Mouse (Mus musculus): Measurements from ENCODE around the gene Wdr76. TPM values are rescaled to one million over a fixed set of nuclear protein-coding genes. Genes with fewer than 3 reads are reported as not detected.
A peak's percentile ranks its signal among the peaks of the same experiment; 100 is the strongest.
"Not testable (repeated sequence)": the region's sequence is repeated elsewhere in the genome, so short reads cannot be mapped to it uniquely, and the experiment has no call there.

The Wdr76 gene
- polyA plus RNA-seq, 1 experiment = 2.2 TPM

- Histone ChIP-seq H3K4me3 (ENCODE audit: insufficient read depth, low read depth, low read length) (peak overlapping the region; percentile 53), H3K4me1 (ENCODE audit: control insufficient read depth, insufficient read depth, insufficient read length, low read length) (peaks cover 5% of the 10 kb centered on the region), H3K27ac (replicated peaks; ENCODE audit: low read depth, low read length) (no peak overlapping the region)
These were observed 1.4 kb downstream of the Wdr76 start for GRCm38 (mm10) chr2:121507951-121508330.

GRCm38 (mm10) chr2:121509584-121509983 is 3.1 kb downstream of the Wdr76 start:
- Histone ChIP-seq H3K4me3 (ENCODE audit: insufficient read depth, low read depth, low read length) (peak overlapping the region; percentile 53), H3K4me1 (ENCODE audit: control insufficient read depth, insufficient read depth, insufficient read length, low read length) (peaks cover 5% of the 10 kb centered on the region), H3K27ac (replicated peaks; ENCODE audit: low read depth, low read length) (no peak overlapping the region)

- H3K4me3 ChIP-seq (ENCODE audit: insufficient read depth, low read depth, low read length) = no peak overlapping the region
- H3K27ac ChIP-seq (replicated peaks; ENCODE audit: low read depth, low read length) = no peak overlapping the region
- H3K4me1 ChIP-seq (ENCODE audit: control insufficient read depth, insufficient read depth, insufficient read length, low read length) = peaks cover 5% of the 10 kb centered on the region
These were observed 4.9 kb downstream of the Wdr76 start for GRCm38 (mm10) chr2:121511401-121511800.

- H3K27ac ChIP-seq (replicated peaks; ENCODE audit: low read depth, low read length); H3K4me3 ChIP-seq (ENCODE audit: insufficient read depth, low read depth, low read length); H3K4me1 ChIP-seq (ENCODE audit: control insufficient read depth, insufficient read depth, insufficient read length, low read length): not testable (repeated sequence)
These were observed 6.7 kb downstream of the Wdr76 start for GRCm38 (mm10) chr2:121512991-121513765.

- Histone ChIP-seq H3K4me3 (ENCODE audit: insufficient read depth, low read depth, low read length) (no peak overlapping the region), H3K4me1 (ENCODE audit: control insufficient read depth, insufficient read depth, insufficient read length, low read length) (no peaks in the 10 kb centered on the region; the same call in 1 of the 2 replicates), H3K27ac (replicated peaks; ENCODE audit: low read depth, low read length) (no peak overlapping the region)
These were observed 7.7 kb downstream of the Wdr76 start for GRCm38 (mm10) chr2:121514211-121514610.

- H3K4me3 ChIP-seq (ENCODE audit: insufficient read depth, low read depth, low read length) = no peak overlapping the region
- no peaks in the 10 kb centered on the region for H3K4me1 ChIP-seq (ENCODE audit: control insufficient read depth, insufficient read depth, insufficient read length, low read length)
- no peak overlapping the region for H3K27ac ChIP-seq (replicated peaks; ENCODE audit: low read depth, low read length)
These were observed 11.6 kb downstream of the Wdr76 start for GRCm38 (mm10) chr2:121518106-121518505.

- not testable (repeated sequence) for H3K4me3 ChIP-seq (ENCODE audit: insufficient read depth, low read depth, low read length); H3K27ac ChIP-seq (replicated peaks; ENCODE audit: low read depth, low read length); H3K4me1 ChIP-seq (ENCODE audit: control insufficient read depth, insufficient read depth, insufficient read length, low read length)
These were observed 12.2 kb downstream of the Wdr76 start for GRCm38 (mm10) chr2:121518711-121519110.

GRCm38 (mm10) chr2:121522006-121522405 is 15.5 kb downstream of the Wdr76 start:
- no peaks in the 10 kb centered on the region for H3K4me1 ChIP-seq (ENCODE audit: control insufficient read depth, insufficient read depth, insufficient read length, low read length)
- H3K4me3 ChIP-seq (ENCODE audit: insufficient read depth, low read depth, low read length) = no peak overlapping the region
- H3K27ac ChIP-seq (replicated peaks; ENCODE audit: low read depth, low read length) = no peak overlapping the region

- H3K4me3 ChIP-seq (ENCODE audit: insufficient read depth, low read depth, low read length); H3K4me1 ChIP-seq (ENCODE audit: control insufficient read depth, insufficient read depth, insufficient read length, low read length); H3K27ac ChIP-seq (replicated peaks; ENCODE audit: low read depth, low read length): not testable (repeated sequence)
These were observed 16.3 kb downstream of the Wdr76 start for GRCm38 (mm10) chr2:121522830-121523229.

- Histone ChIP-seq H3K4me3 (ENCODE audit: insufficient read depth, low read depth, low read length) (no peak overlapping the region), H3K27ac (replicated peaks; ENCODE audit: low read depth, low read length) (no peak overlapping the region), H3K4me1 (ENCODE audit: control insufficient read depth, insufficient read depth, insufficient read length, low read length) (no peaks in the 10 kb centered on the region)
These were observed 18.5 kb downstream of the Wdr76 start for GRCm38 (mm10) chr2:121525056-121525455.

GRCm38 (mm10) chr2:121544829-121545228 is 38.3 kb downstream of the Wdr76 start:
- Histone ChIP-seq H3K27ac (replicated peaks; ENCODE audit: low read depth, low read length) (no peak overlapping the region), H3K4me3 (ENCODE audit: insufficient read depth, low read depth, low read length) (no peak overlapping the region), H3K4me1 (ENCODE audit: control insufficient read depth, insufficient read depth, insufficient read length, low read length) (no peaks in the 10 kb centered on the region)

GRCm38 (mm10) chr2:121549630-121550029 is 43.1 kb downstream of the Wdr76 start:
- no peak overlapping the region for H3K4me3 ChIP-seq (ENCODE audit: insufficient read depth, low read depth, low read length)
- H3K27ac ChIP-seq (replicated peaks; ENCODE audit: low read depth, low read length) = no peak overlapping the region

GRCm38 (mm10) chr2:121551271-121551670 is 44.7 kb downstream of the Wdr76 start:
- Histone ChIP-seq H3K4me3 (ENCODE audit: insufficient read depth, low read depth, low read length) (no peak overlapping the region), H3K4me1 (ENCODE audit: control insufficient read depth, insufficient read depth, insufficient read length, low read length) (peaks cover 4% of the 10 kb centered on the region; the same call in 1 of the 2 replicates), H3K27ac (replicated peaks; ENCODE audit: low read depth, low read length) (peak overlapping the region; percentile 25)

More at GRCm38 (mm10) chr2:121549630-121550029, 43.1 kb downstream of the Wdr76 start:
- peaks cover 4% of the 10 kb centered on the region; the same call in 1 of the 2 replicates for H3K4me1 ChIP-seq (ENCODE audit: control insufficient read depth, insufficient read depth, insufficient read length, low read length)

GRCm38 (mm10) chr2:121563117-121563516 is 56.6 kb downstream of the Wdr76 start:
- Histone ChIP-seq H3K27ac (replicated peaks; ENCODE audit: low read depth, low read length) (no peak overlapping the region), H3K4me1 (ENCODE audit: control insufficient read depth, insufficient read depth, insufficient read length, low read length) (no peaks in the 10 kb centered on the region), H3K4me3 (ENCODE audit: insufficient read depth, low read depth, low read length) (no peak overlapping the region)

GRCm38 (mm10) chr2:121565911-121566310 is 59.4 kb downstream of the Wdr76 start:
- H3K4me3 ChIP-seq (ENCODE audit: insufficient read depth, low read depth, low read length) = no peak overlapping the region
- H3K27ac ChIP-seq (replicated peaks; ENCODE audit: low read depth, low read length) = no peak overlapping the region

GRCm38 (mm10) chr2:121570049-121570448 is 63.5 kb downstream of the Wdr76 start:
- H3K4me3 ChIP-seq (ENCODE audit: insufficient read depth, low read depth, low read length) = no peak overlapping the region
- H3K27ac ChIP-seq (replicated peaks; ENCODE audit: low read depth, low read length) = no peak overlapping the region
- no peaks in the 10 kb centered on the region for H3K4me1 ChIP-seq (ENCODE audit: control insufficient read depth, insufficient read depth, insufficient read length, low read length)

More at GRCm38 (mm10) chr2:121565911-121566310, 59.4 kb downstream of the Wdr76 start:
- H3K4me1 ChIP-seq (ENCODE audit: control insufficient read depth, insufficient read depth, insufficient read length, low read length) = no peaks in the 10 kb centered on the region
